Mouse (Mus musculus) lung, embryonic 15.5 days (tissue): Measurements from ENCODE around the gene Dnah12. TPM values are rescaled to one million over a fixed set of nuclear protein-coding genes. Genes with fewer than 3 reads are reported as not detected.

Experiments used
- ATAC-seq: fragments of 200-750 bp; cut with Nextera tagmentation; 2 replicates; pipeline ENCODE4 v1.8.0; 2017; ENCODE audit warnings: moderate number of reproducible peaks, borderline replicate concordance; ENCODE audit not compliant: low FRiP score, low TSS enrichment; ENCODE audit errors: extremely low read depth
- H3K27ac ChIP-seq: fragments of 300-500 bp; sonication (generic); 2 replicates; pipeline ENCODE4 v1.5.1; 2015; ENCODE audit warnings: moderate library complexity, mild to moderate bottlenecking, inconsistent platforms
- H3K27me3 ChIP-seq: fragments of 300-500 bp; sonication (generic); 2 replicates; pipeline ENCODE4 v1.6.1; 2015; ENCODE audit warnings: inconsistent platforms
- H3K36me3 ChIP-seq: fragments of 300-500 bp; sonication (generic); 2 replicates; pipeline ENCODE4 v1.6.1; 2015; ENCODE audit warnings: inconsistent platforms
- H3K4me1 ChIP-seq: fragments of 300-500 bp; sonication (generic); 2 replicates; pipeline ENCODE4 v1.6.1; 2015; ENCODE audit warnings: inconsistent platforms
- H3K4me2 ChIP-seq: fragments of 300-500 bp; sonication (generic); 2 replicates; pipeline ENCODE4 v1.6.1; 2015; ENCODE audit warnings: inconsistent platforms, mild to moderate bottlenecking, moderate library complexity
- H3K4me3 ChIP-seq: fragments of 300-500 bp; sonication (generic); 2 replicates; pipeline ENCODE4 v1.5.1; 2015; ENCODE audit warnings: mild to moderate bottlenecking, inconsistent platforms
- H3K9ac ChIP-seq: fragments of 300-500 bp; sonication (generic); 2 replicates; pipeline ENCODE4 v1.6.1; 2015; ENCODE audit warnings: inconsistent platforms
- H3K9me3 ChIP-seq: fragments of 300-500 bp; sonication (generic); 2 replicates; pipeline ENCODE4 v1.6.1; 2016; ENCODE audit warnings: inconsistent platforms
- WGBS: fragments of 180-500 bp; shearing (Covaris S2); methylation state at CpG from one replicate; pipeline ENCODE4 v1.1.7; 2015; 5-methylcytosine and 5-hydroxymethylcytosine counted together
- polyA plus RNA-seq: library from polyadenylated mRNA; unstranded; fragments of >200 nt; fragmentation: Nextera tagmentation; extraction: Ambion mirVana; gene quantifications from 2 replicates; pipeline ENCODE4 v1.2.1, GENCODE M21; 2015

Dnah12 gene
- polyA plus RNA-seq, 1 experiment from 2014 or later, result 0.52 TPM

DNA sequence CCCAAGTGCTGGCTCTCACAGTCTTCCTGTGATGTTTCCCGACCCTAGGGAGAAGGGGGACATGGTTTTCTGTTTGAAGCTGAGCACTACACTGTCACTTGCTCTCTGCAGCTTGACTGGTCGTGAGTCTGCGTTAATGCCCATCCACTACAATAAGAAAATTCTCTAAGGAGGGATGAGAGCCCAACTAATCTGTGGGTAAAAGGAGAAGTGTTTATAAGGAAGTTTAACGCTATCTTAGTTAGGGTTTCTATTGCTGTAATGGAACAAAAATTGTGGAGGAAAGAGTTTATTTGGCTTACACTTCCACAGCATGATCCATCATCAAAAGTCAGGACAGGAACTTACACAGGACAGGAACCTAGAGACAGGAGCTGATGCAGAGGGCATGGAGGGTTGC lies 123.7 kb downstream of the Dnah12 start:
- no peak overlapping the region for H3K9ac ChIP-seq
- no peaks in the 10 kb centered on the region for H3K9me3 ChIP-seq
- no peaks in the 10 kb centered on the region for H3K4me1 ChIP-seq
- H3K4me3 ChIP-seq, result no peak overlapping the region
- ATAC-seq, result no peak
- no peaks in the 10 kb centered on the region for H3K36me3 ChIP-seq
- no peak overlapping the region for H3K4me2 ChIP-seq
- no peaks in the 10 kb centered on the region for H3K27me3 ChIP-seq
- H3K27ac ChIP-seq, result no peak overlapping the region
- whole genome bisulfite sequencing, result 53% methylated on average over 4 of the region's 4 CpGs

DNA sequence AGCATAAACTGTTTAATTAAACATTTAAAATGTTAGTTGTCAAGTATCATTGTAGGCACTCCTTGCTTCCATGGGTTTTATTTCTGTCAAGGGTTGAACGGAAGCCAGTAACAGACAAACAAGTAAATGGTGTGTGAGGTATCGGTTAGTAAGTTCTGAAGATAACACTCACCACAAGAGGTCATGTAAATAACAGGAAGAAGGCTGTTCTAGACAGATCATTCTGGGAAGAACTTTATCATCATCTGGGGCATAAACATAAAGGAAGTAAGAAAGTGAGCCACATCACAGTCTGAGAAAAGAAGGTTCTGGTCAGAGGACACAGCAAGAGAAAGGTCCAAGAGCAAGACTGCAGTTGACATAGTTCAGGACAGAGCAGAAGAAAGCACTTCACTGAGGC lies 132.9 kb downstream of the Dnah12 start:
- H3K4me3 ChIP-seq, result no peak overlapping the region
- H3K4me2 ChIP-seq, result no peak overlapping the region
- H3K36me3 ChIP-seq, result no peaks in the 10 kb centered on the region
- no peaks in the 10 kb centered on the region for H3K27me3 ChIP-seq
- ATAC-seq, result no peak
- no peaks in the 10 kb centered on the region for H3K9me3 ChIP-seq
- WGBS, result 41% methylated on average over 2 of the region's 2 CpGs
- H3K9ac ChIP-seq, result no peak overlapping the region
- no peaks in the 10 kb centered on the region for H3K4me1 ChIP-seq
- H3K27ac ChIP-seq, result no peak overlapping the region

DNA sequence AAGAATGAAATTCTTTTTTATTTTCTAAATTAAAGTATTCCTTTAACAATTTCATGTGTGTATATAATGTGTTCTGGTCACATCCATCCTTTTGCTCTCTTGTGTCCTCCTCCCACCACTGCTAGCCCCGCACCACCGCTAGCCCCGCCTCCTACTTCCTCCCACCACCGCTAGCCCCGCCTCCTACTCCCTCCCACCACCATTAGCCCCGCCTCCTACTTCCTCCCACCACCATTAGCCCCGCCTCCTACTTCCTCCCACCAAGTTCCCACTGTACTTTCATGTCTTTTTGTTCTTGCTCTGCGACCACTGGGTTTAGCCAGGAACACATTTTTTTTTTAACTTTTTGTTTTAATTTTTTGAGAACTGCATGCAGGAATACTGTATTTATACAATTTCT lies 160.0 kb downstream of the Dnah12 start:
- Histone ChIP-seq H3K9me3 (no peaks in the 10 kb centered on the region), H3K4me2 (no peak overlapping the region), H3K36me3 (no peaks in the 10 kb centered on the region), H3K9ac (no peak overlapping the region), H3K27me3 (no peaks in the 10 kb centered on the region), H3K4me1 (peaks cover 5% of the 10 kb centered on the region; the same call in 1 of the 2 replicates), H3K27ac (no peak overlapping the region), H3K4me3 (no peak overlapping the region)
- ATAC-seq, result no peak
- 73% methylated on average over 8 of the region's 8 CpGs for WGBS

DNA sequence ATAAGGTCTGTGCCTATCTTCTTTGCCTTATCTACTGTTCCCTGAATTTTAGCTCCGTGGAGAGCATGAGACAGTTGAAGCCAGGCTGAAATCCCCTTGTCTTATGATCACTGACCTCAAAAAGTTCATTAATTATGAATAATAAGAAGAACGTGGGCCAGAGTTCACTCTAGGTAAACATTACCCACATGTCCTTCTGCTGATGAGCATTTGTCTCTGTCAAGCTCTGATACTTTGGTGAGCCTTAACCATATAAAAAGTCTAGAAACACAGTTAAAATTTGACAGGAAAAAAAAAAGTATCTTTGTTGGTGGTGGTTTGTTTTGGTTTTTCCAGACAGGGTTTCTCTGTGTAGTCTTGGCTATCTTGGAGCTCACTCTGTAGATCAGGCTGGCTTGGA lies 161.0 kb downstream of the Dnah12 start:
- Histone ChIP-seq H3K4me3 (no peak overlapping the region), H3K27me3 (no peaks in the 10 kb centered on the region), H3K9me3 (no peaks in the 10 kb centered on the region), H3K4me2 (no peak overlapping the region), H3K36me3 (no peaks in the 10 kb centered on the region), H3K27ac (no peak overlapping the region), H3K4me1 (peaks cover 5% of the 10 kb centered on the region; the same call in 1 of the 2 replicates), H3K9ac (no peak overlapping the region)
- ATAC-seq, result no peak
- 33% methylated on average over 2 of the region's 2 CpGs for WGBS

DNA sequence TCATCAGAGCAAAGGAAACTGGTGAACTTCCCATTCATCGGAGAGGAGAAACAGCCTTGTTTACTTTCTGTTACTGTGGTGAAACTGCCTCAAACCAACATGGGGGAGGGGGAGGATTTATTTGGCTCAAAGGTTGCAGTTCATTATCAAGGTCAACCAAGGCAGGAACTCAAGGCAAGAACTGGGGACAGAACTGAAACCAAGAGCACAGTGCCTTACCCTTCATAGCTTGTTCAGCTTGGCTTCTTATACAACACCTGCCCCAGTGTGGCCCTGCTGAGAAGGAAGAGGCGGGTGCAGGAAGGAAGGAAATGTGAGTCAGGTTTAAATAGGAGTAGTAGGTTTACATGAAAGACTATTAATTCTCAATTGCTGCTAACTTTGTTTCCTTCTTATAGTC lies 165.3 kb downstream of the Dnah12 start:
- no peak overlapping the region for H3K4me3 ChIP-seq
- H3K9ac ChIP-seq, result no peak overlapping the region
- 53% methylated on average over 2 of the region's 2 CpGs for WGBS
- peak overlapping the region; percentile 69; the same call in 1 of the 2 replicates for H3K27ac ChIP-seq
- no peaks in the 10 kb centered on the region for H3K9me3 ChIP-seq
- H3K27me3 ChIP-seq, result no peaks in the 10 kb centered on the region
- no peak for ATAC-seq
- H3K4me1 ChIP-seq, result peaks cover 5% of the 10 kb centered on the region; the same call in 1 of the 2 replicates
- H3K36me3 ChIP-seq, result no peaks in the 10 kb centered on the region
- H3K4me2 ChIP-seq, result no peak overlapping the region; the same call in 1 of the 2 replicates

DNA sequence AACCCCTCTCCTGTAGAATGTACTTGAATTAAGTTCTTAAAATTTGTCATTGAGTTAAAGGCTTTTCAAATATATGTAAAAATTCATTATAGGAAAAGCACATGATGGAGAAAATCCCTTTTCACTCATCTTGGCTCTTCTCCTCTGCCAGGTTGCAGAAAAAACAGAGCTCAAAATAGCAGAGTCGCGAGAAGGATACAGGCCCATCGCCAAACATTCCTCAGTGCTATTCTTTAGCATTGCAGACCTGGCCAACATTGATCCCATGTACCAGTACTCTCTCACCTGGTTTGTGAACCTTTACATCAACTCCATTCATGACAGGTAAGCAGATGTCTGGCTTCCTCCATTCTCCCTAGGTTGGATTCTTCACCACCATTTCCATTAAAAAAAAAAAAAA lies 165.9 kb downstream of the Dnah12 start:
- H3K36me3 ChIP-seq, result no peaks in the 10 kb centered on the region
- no peak overlapping the region for H3K4me3 ChIP-seq
- H3K27me3 ChIP-seq, result no peaks in the 10 kb centered on the region
- no peak overlapping the region for H3K4me2 ChIP-seq
- no peaks in the 10 kb centered on the region for H3K9me3 ChIP-seq
- 84% methylated on average over 3 of the region's 3 CpGs for WGBS
- peaks cover 5% of the 10 kb centered on the region; the same call in 1 of the 2 replicates for H3K4me1 ChIP-seq
- no peak overlapping the region for H3K9ac ChIP-seq
- H3K27ac ChIP-seq, result no peak overlapping the region
- no peak for ATAC-seq

DNA sequence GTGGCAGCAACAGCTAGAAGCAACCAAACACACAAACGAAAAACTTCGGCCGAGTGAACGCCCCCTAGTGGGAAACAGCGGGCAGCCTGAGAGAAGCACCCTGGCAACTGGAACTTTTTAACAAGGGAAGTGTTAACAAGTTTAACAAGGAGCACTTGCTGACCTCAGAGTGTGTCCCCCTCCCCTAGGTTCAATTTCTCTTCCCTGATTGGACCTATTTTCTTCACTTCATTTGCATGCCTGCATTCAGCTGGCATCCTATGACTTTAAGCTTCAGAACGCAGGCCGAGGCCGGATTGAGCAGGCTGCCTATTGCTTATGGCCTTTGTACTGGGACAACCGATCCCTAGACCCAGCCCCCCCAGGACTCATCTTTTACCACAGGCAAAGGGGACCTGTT lies 174.3 kb downstream of the Dnah12 start:
- no peaks in the 10 kb centered on the region for H3K4me1 ChIP-seq
- H3K9ac ChIP-seq, result no peak overlapping the region
- 67% methylated on average over 9 of the region's 9 CpGs for WGBS
- ATAC-seq, result no peak
- no peaks in the 10 kb centered on the region for H3K9me3 ChIP-seq
- no peak overlapping the region for H3K4me2 ChIP-seq
- H3K36me3 ChIP-seq, result no peaks in the 10 kb centered on the region
- H3K27ac ChIP-seq, result no peak overlapping the region
- no peak overlapping the region for H3K4me3 ChIP-seq
- H3K27me3 ChIP-seq, result no peaks in the 10 kb centered on the region

DNA sequence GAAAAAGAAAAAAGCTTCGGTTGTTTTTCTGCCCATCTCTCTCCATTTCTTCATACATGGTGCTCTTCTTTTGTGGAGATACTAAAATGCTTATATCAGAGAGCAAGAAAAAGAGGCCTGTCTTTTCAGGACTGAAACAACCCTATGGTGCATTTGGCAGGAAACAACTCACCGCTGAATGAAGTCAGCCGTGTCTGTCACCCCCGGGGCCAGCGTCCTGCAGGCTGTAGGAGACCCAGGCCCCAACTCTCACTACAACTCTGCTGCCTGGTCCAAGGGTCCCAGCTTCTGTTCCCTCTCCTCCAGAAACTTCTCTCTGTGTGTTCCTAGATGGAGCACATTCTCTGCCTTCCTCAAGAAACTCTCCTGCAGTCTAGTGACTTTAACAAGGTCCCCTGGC lies 175.2 kb downstream of the Dnah12 start:
- no peak for ATAC-seq

DNA sequence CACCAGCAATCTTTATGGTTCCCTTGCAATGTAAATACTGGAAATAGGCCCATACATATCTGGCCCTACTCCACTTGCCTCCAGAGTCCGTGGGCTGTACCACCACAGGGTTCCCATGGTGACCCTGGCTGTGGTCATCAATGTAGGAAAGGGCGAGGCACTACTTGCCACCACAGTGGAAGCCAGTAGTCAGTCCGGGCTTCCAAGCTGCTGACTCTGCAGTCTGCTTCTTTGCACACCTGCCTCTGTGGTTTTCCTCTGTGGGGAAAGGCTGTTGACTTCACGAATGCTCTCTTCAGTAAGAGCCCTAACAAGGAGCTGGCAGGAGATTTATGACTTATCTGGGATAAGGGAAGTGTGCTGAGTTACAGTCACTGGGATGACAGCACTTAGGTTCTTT lies 185.7 kb downstream of the Dnah12 start:
- 63% methylated on average over 4 of the region's 4 CpGs for WGBS
- no peak for ATAC-seq
- no peak overlapping the region for H3K27ac ChIP-seq

More for the DNA sequence above, 175.2 kb downstream of the Dnah12 start:
- 85% methylated on average over 5 of the region's 5 CpGs for WGBS
- H3K9ac ChIP-seq, result no peak overlapping the region
- H3K9me3 ChIP-seq, result no peaks in the 10 kb centered on the region
- H3K27me3 ChIP-seq, result no peaks in the 10 kb centered on the region
- no peak overlapping the region for H3K27ac ChIP-seq
- H3K4me2 ChIP-seq, result no peak overlapping the region
- no peaks in the 10 kb centered on the region for H3K36me3 ChIP-seq
- no peak overlapping the region for H3K4me3 ChIP-seq
- H3K4me1 ChIP-seq, result no peaks in the 10 kb centered on the region

DNA sequence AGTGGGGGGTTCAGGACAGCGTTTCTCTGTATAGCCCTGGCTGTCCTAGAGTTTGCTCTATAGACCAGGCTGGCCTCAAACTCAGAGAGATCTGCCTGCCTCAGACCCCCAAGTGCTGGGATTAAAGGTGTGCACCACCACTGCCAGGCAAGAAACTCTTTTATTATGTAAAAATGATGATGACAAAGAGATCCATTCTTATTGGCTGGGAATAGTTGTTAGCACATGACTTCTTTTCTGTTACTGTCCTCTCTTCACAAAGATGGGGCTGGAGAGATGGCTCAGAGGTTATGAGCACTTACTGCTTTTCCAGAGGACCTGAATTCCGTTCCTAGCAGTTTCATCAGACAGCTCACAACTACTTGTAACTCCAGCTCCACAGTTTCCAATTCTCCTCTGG lies 186.9 kb downstream of the Dnah12 start:
- Histone ChIP-seq H3K9ac (no peak overlapping the region), H3K36me3 (no peaks in the 10 kb centered on the region), H3K27ac (no peak overlapping the region), H3K4me2 (no peak overlapping the region), H3K4me3 (no peak overlapping the region), H3K4me1 (no peaks in the 10 kb centered on the region), H3K9me3 (no peaks in the 10 kb centered on the region), H3K27me3 (no peaks in the 10 kb centered on the region)
- 66% methylated on average over 2 of the region's 2 CpGs for WGBS
- no peak for ATAC-seq

More for the DNA sequence above, 185.7 kb downstream of the Dnah12 start:
- Histone ChIP-seq H3K9me3 (no peaks in the 10 kb centered on the region), H3K36me3 (no peaks in the 10 kb centered on the region), H3K9ac (no peak overlapping the region), H3K27me3 (no peaks in the 10 kb centered on the region), H3K4me1 (no peaks in the 10 kb centered on the region), H3K4me3 (no peak overlapping the region), H3K4me2 (no peak overlapping the region)

DNA sequence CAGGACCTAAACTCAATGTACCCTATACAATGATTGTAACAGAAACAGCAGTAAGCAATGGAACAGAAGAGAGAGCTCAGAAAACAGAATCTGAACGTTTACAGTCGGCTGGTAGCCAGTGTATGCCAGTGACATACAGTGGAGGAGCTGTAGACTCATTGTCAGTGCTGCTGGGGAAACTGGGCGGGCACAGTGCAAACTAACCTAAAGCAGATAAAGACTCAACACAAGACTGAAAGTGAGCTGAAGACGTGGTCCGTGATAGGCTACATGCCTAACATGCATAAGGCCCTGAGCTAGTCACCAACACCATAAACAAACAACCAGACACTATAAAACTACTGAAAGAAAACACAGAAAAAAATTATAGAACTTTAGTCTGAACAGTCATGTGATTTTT lies 188.6 kb downstream of the Dnah12 start:
- H3K9me3 ChIP-seq, result no peaks in the 10 kb centered on the region
- no peak for ATAC-seq
- 74% methylated on average over 5 of the region's 5 CpGs for WGBS

DNA sequence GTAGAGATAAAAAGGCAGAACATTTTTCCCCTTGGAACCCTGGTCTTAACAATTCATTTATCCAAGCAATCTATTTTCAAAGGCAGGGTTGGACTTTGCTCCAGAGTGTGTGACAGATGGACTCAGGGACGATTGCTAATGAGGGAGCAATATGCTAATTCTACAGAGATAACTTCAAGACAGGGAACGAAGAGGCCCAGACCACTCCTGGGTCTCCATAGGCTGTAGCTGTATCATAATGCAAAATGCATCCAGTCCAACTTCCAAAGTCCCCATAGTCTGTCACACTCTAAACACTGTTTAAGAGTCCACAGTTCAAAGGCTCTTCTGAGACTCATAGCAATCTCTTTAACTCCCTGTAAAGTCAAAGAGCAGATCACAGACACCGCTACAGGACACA lies 194.2 kb downstream of the Dnah12 start:
- Histone ChIP-seq H3K4me3 (no peak overlapping the region), H3K9me3 (no peaks in the 10 kb centered on the region), H3K9ac (no peak overlapping the region), H3K27ac (no peak overlapping the region), H3K4me2 (no peak overlapping the region), H3K27me3 (no peaks in the 10 kb centered on the region), H3K4me1 (no peaks in the 10 kb centered on the region), H3K36me3 (no peaks in the 10 kb centered on the region)
- WGBS, result 37% methylated on average over 3 of the region's 3 CpGs
- ATAC-seq, result peak; percentile 31; the same call in 1 of the 2 replicates

More for the DNA sequence above, 188.6 kb downstream of the Dnah12 start:
- no peaks in the 10 kb centered on the region for H3K36me3 ChIP-seq
- H3K4me2 ChIP-seq, result no peak overlapping the region
- no peaks in the 10 kb centered on the region for H3K4me1 ChIP-seq
- no peak overlapping the region for H3K9ac ChIP-seq
- H3K27me3 ChIP-seq, result no peaks in the 10 kb centered on the region
- H3K4me3 ChIP-seq, result no peak overlapping the region
- no peak overlapping the region for H3K27ac ChIP-seq

DNA sequence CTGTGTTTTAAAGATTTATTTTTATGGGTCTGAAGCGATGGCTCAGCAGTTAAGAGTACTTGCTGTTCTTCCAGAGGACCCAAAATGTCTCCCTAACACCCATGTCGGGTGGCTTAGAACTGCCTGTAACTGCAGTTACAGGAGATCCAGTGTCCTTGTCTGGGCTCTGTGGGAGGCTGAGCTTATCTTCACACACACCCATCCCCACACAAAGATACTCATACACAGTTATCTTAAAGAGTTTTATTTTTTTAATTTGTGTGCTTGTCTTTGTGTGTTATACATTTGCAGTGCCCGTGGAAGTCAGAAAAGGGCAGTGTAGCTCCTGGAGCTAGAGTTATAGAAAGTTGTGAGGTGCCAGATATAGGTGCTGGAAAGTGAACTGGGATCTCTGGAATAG lies 197.7 kb downstream of the Dnah12 start:
- Histone ChIP-seq H3K4me2 (no peak overlapping the region), H3K9me3 (no peaks in the 10 kb centered on the region), H3K27me3 (no peaks in the 10 kb centered on the region), H3K9ac (no peak overlapping the region), H3K27ac (no peak overlapping the region), H3K4me1 (no peaks in the 10 kb centered on the region), H3K36me3 (no peaks in the 10 kb centered on the region), H3K4me3 (no peak overlapping the region)
- ATAC-seq, result no peak
- WGBS, result 86% methylated on average over 3 of the region's 3 CpGs
